Mouse (Mus musculus): Measurements from ENCODE around the gene Cdkl1. TPM values are rescaled to one million over a fixed set of nuclear protein-coding genes. Genes with fewer than 3 reads are reported as not detected.

The Cdkl1 gene
- total RNA-seq, 2 experiments from 2014 or later = 4.9 to 5.9 TPM

DNA sequence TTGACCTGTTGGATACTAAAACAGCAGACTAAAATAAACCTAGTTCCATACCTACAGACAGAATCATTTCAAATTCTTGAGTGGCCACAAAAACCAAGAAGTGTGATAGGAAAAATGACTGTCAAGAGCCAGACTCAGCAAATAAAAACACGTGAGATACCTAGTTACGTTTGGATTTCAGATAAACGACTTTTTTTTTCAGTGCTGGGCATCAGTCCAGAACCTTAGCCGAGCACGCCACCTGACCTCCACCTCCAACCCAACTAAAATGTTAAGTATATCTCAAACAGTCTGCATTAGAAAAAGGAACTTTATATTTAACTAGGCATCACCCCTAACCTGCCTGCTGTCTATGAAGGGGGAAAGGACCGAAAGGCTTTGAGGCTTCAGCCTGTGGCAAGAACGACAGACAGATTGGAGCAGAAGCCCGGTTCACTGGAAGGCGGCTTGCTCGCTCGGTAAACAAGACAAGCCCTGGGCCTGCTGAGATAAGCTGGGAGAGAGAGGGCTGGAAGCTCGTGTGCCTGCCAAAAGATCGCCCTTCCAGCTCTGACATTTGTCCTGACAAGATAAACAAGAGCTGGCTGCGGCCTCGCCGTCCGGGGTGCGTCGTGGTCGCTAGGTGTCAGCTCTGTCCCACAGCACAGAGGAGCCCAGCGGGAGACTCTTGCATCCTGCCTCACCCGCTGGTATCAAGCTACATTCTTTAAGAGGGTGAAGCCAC lies 33.5 kb downstream of the Cdkl1 start:
- peak; percentile 70 for DNase-seq (ENCODE audit: low spot score)
- intact Hi-C loops (cut with DNase I) = loop anchor here (2.0 to 5.0 kb wide), 3 partner anchors 70 to 305 kb away; partner anchors contain the start of genes Atl1 and Map4k5

DNA sequence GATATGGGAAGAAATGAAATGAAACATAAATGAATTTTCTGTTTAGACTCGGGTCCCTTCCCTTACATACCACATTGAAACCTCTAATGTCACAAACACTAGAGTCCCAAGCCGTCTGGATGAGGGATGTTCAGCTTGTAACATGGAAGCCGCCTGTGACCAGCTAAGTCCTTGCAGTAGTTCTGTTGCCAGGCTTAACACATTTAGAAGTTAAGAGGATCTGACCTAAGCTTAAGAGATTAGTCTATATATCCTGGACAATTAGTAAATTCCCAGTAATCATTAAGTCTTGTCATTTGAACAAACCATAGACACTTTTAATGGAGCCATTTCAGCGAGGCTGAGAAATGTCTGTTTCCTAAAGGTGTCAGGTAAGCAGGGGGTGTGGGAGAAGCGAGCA lies 35.1 kb downstream of the Cdkl1 start:
- intact Hi-C loops (cut with DNase I) = loop anchor here (2.0 to 5.0 kb wide), 3 partner anchors 71 to 307 kb away; partner anchors contain the start of genes Atl1 and Map4k5
- DNase-seq (ENCODE audit: low spot score) = no peak

DNA sequence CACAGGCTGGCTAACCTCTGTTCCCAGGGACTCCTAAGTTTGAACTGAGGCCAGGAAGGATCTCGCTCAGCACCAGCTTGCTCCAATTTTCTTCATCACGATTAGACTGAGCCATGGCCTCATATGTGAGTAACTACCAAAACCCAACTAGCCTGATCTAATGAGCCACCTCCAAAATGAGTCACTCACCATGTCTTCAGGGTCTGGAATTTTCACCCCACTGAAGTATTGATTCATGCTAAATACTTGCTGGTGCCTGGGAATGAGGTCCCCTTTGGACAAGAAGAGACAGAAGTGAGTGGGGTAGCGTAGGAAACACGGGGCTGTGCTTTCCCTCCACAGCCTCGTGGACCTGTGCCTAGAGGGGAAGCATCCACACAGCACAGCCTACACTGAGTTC lies 37.1 kb downstream of the Cdkl1 start:
- intact Hi-C loops (cut with DNase I) = no loop called here
- no peak for DNase-seq (ENCODE audit: low spot score)

DNA sequence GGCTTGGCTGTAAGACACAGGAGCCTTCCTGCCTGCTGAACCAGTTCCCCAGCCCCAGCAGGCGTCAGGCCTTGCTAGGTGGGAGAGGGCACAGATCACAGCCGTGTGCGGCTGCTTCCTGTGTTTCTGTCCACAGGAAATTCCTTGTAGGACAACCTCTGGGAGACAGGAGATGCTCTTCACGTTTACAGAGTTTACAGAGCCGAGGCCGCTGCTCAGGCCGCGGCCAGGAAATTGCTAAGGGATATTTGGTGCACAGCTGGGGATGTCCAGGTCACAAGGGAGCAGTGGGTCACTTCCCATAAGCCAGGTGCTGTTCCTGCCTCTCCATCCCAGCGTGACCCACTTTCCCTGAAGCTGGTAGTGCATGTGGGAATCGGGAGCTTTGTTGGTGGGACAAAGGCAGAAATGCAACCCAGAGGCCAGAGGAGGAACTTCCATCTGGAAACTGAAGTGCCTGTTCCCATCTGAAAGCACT lies 39.2 kb downstream of the Cdkl1 start:
- intact Hi-C loops (cut with DNase I) = no loop called here

DNA sequence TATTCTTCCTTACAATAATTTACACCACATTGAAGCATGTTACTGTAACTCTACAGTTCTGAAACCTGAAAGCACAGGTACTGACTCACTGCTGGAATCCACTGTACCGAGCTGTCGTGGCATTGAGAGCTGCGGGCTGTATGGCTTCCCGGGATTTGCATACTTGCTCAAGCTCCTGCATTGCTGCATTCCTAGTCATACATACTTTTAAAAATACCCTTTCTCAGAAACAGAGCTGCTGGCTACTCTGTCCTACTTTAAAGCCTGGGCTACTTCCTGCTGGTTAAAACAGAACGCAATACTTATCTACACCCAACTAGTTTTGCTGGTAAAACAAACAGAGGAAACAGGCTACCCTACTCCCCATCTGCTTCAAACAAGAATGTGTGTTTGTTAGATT lies 46.9 kb downstream of the Cdkl1 start:
- intact Hi-C loops (cut with DNase I) = no loop called here

More for the DNA sequence above, 39.2 kb downstream of the Cdkl1 start:
- peak; percentile 26 for DNase-seq (ENCODE audit: low spot score)

DNA sequence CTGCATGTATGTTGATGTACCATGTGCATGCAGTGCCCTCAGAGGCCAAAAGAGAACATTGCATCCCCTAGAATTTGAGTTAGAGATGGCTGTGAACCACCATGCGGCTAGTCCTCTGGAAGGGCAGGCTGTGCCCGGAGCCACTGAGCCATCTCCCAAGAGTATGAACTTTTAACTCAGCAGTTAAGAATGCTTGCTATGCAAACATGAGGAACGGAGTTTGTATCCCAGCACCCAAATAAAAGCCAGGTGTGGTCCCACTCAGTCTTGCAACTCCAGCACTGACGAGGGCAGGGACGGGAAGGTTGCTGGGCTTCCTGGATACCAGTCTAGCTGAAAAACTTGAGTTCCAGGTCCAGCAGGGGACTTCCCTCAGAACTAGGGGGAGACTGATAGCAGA lies 49.1 kb downstream of the Cdkl1 start:
- DNase-seq (ENCODE audit: low spot score) = no peak
- intact Hi-C loops (cut with DNase I) = no loop called here

More for the DNA sequence above, 46.9 kb downstream of the Cdkl1 start:
- no peak for DNase-seq (ENCODE audit: low spot score)

DNA sequence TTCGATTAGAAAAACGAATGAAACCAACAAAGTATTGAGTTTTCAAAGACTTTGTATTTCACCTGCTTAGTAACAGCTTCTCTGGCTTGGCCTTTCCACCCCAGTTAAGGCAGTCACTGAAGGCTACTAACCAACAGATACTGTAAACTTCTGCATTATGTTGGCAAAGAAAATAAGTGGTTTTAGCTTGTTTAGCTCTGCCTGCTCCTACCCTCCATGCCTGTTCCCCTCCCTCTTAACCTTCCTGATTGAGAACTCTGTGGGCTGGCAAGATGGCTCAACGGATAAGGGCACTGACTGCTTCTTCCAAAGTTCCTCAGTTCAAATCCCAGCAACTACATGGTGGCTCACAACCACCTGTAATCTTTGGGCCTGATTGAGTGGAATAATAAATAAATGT lies 57.1 kb downstream of the Cdkl1 start:
- intact Hi-C loops (cut with DNase I) = loop anchor here (1.0 to 5.0 kb wide), 3 partner anchors 68 to 189 kb away; partner anchors contain the start of genes Atl1 and Map4k5
- DNase-seq (ENCODE audit: low spot score) = no peak

DNA sequence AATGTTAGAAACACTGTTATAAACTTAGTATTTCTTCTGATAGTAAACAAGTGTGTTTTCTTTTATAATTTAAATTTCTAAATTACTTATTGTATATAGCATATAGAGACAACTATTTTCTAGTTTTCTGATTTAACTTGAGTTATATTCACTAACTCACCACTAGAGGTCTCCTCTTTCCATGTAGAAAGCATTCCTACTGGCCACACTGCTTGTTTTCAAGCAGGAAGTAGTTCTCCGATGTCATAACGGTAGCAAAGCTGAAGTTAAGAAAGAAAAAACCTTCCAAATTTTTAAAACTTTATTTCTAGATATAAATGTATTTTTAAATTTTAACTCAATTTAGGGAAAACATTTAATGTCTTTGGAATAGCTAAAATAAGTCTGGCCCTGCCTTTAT lies 57.5 kb downstream of the Cdkl1 start:
- DNase-seq (ENCODE audit: low spot score) = no peak
- intact Hi-C loops (cut with DNase I) = loop anchor here (1.0 to 5.0 kb wide), 3 partner anchors 69 to 190 kb away; partner anchors contain the start of genes Atl1 and Map4k5

DNA sequence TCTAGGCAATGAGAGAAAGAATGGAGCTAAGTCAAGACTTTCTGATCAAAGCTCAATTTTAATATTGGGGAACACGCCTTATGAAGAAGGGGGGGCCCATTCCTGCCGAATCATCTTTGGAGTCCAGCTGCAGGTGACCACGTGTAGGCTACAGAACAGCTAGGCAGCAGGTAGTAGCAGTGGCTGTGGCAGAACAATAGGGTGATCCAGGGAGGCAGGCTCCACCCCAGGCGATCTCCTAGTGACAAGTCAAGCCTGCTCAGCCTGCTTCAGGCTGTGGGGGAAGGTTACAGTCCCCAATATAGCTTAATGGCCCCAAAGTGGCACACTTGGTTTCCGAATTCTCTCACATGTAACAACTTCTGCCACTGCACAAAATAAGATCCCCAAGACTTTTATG lies 58.8 kb downstream of the Cdkl1 start:
- DNase-seq (ENCODE audit: low spot score) = no peak
- intact Hi-C loops (cut with DNase I) = loop anchor here (2.0 to 5.0 kb wide), 2 partner anchors 70 to 161 kb away; partner anchors contain the start of genes Atl1 and Map4k5

DNA sequence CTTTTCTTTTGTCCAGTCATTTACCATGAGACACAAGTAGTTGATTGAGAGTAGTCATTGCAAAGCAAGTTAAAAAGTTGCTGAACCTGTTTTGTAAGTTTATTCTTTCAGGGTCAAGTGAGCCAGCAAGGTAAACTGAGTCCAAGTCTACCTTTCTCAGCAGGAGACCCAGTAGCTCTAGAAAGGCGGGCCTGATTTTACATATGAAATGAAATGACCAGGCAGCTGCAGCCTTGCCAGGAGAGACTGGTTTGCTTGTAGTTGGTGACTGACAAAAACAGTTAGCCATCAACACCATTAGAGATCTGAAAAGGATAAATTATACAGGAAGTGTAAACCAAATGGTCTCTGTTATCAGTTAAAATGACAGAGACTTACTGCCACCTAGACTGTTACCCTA lies 60.8 kb downstream of the Cdkl1 start:
- intact Hi-C loops (cut with DNase I) = loop anchor here (5.0 kb wide), 1 partner anchor 72 kb away; no protein-coding TSS in a partner anchor

DNA sequence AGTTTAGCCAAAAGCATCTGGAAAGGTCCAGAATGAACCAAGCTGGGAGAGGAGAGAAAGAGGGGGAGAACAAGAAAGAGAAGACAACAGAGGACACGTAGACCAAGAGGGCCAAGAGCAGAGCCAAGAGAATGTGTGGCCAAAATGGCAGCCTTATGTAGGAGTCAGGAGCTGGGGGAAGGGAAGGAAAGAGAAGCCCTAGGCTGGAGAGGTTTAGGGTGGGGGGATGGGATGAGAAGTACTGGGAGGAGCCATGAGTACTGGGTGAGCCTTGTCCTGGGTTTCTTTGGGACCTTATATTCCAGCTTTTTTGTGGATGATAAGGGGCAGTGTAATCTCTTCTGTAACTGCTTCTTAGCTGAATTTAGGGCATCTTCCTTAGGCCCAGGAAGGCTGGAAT lies 61.8 kb downstream of the Cdkl1 start:
- intact Hi-C loops (cut with DNase I) = no loop called here
- DNase-seq (ENCODE audit: low spot score) = no peak

More for the DNA sequence above, 60.8 kb downstream of the Cdkl1 start:
- no peak for DNase-seq (ENCODE audit: low spot score)

DNA sequence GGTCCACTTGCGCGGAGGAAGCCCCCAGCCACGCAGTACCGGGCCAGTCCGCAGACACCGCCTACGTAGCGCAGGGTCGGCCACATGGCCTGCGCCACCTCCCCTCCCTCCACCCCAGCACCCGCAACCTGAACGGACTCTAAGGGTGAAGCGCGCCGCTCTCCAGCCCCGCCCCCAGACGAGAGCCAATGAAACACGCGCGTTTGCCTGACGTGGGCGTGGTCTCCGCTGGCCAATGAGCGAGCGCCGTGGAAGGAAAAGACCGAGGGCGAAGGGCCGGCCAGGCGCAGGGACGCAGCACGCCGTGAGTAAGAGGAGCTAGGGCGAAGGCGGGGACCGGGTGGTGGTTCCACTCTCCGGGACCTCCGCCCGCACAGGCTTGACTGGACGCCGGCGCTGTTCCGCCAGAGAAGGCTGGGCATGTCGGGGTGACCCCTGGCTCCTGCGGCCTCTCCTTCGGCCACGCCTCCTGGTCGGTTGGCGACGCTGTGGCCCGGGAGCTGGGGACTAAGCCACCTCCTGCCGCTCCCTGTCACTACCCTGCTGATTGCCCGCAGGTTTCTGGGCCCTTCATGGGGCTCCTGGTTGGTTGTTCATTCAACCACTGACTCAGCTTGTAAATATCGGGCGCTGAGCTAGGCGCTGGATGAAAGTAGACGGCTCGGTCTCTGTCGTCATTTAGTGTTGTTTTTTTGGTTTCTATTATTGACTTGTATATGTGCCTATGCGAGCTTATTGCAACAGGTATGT lies 66.2 kb downstream of the Cdkl1 start, which contains the start of the genes L2hgdh and Atp5s:
Gene L2hgdh (minus strand): TSS at position 163 of the 750 bp plus-strand sequence.
Gene Atp5s (plus strand): TSS at position 240 of the 750 bp plus-strand sequence.
- intact Hi-C loops (cut with DNase I) = no loop called here

DNA sequence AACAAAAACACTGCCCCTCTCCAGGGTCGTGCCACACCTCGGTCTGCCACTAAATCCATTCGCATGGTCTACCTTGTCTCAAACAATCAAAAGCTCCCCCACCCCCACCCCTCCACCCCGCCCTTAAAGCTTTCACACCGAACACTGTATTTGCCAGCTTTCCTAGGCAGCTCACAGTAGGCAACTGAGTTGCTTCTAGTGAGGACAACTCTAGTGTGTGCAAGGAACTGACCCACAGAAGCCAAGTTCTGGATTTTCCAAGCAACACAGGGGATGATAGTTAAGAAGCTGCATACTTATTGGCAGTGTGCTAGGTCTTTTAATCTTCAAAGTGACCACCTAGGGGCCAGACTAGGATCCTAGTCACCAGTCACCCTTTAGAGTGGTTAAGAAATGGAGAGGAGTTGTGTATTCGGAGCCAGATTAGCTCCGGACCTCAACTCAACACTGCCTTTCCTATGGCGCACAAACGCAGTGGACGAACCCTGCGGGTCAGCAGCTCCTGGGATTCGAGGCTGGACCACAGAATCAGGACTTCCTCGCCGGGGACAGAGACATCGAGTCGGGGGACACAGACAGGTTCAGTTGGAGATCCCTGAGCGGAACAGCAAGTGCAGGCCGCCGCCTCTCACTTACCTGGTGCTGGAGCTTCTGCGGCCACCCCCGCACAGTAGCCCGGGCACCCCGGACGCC lies 66.9 kb downstream of the Cdkl1 start:
- intact Hi-C loops (cut with DNase I) = no loop called here
- no peak for DNase-seq (ENCODE audit: low spot score)

More for the DNA sequence above, 66.2 kb downstream of the Cdkl1 start, which contains the start of the genes L2hgdh and Atp5s:
- peak; percentile 94 for DNase-seq (ENCODE audit: low spot score)

DNA sequence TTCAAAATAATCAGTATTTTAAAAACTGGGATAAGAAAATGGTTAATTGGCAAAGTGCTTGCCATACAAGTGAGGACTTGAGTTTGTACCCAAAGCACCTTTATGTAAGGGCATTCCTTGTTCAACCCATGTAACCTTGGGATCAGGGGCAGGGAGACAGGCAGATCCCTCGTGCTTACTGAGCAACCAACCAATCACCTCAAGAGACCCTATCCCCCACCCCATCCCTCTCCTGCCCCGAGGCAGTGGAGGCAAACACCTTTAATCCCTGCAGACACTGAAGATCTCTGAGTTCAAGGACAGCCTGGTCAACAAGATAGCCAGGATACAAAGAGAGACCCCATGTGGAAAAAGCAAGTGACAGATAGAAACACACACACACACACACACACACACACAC lies 67.7 kb downstream of the Cdkl1 start:
- no peak for DNase-seq (ENCODE audit: low spot score)
- intact Hi-C loops (cut with DNase I) = no loop called here

DNA sequence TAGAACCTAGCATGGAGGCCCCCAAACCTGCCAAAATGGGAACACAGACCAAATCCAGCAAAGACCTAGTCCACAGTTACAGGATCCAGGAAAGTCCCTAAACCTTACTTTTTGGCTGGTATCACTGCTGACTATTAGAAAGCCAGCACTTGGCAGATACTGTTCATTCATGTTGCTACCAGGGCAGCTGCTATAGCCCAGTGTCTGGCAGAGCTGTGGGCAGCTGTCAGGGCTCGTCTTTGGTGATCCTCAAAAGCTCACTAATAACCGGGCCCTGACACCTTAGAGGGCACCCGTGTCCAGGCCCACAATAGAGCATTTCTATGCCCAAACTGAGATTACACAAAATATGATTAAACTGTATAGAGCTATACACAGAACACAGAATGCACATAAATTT lies 68.2 kb downstream of the Cdkl1 start:
- intact Hi-C loops (cut with DNase I) = no loop called here
- no peak for DNase-seq (ENCODE audit: low spot score)

DNA sequence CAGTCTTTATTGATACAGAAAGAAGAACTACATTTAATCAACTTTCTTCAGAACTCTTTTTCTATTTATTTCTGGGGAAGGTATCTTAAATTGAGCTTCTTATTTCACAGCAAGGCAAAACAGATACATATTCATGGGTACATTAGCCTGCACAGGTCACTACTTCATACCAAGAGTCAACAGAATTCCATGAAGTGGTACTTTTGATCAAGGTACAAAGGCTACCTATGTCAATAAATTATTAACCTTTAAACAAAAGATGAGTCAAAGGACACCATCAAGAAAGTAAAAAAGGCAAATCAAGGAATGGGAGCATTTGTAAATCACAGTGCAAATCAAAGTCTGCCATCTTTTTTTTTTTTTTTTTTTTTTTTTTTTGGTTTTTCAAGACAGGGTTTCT lies 77.4 kb downstream of the Cdkl1 start:
- intact Hi-C loops (cut with DNase I) = no loop called here

DNA sequence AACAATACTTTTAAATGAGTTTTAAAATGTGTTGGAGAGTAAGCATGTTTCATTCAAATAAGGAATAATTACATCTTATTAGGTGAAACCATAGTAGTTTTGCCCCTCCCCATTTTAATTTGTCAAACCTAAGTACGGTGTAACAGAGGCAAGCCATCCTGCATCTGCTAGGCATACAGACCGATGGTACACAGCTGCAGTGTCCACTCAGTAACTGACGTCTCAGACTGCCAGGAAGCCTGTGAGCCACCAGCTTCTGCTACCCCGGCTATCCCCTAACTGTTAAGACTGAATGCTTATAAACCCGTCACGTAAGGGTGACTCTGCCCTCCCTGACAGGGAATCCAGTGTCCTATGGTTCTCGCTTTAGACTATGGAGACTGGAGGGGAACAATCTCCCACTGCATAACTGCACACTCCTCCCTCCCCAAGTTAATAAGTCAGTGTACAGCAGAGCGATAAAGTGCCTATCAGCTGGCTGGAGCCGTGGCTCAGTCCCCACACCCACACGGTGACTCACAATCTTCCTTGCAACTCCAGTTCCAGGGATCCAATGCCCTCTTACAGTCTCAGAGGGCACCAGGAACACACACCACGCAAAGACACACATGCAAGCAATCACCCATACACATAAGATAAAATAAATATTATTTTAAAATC lies 86.1 kb downstream of the Cdkl1 start:
- no peak for DNase-seq (ENCODE audit: low spot score)
- intact Hi-C loops (cut with DNase I) = no loop called here

More for the DNA sequence above, 77.4 kb downstream of the Cdkl1 start:
- DNase-seq (ENCODE audit: low spot score) = no peak

DNA sequence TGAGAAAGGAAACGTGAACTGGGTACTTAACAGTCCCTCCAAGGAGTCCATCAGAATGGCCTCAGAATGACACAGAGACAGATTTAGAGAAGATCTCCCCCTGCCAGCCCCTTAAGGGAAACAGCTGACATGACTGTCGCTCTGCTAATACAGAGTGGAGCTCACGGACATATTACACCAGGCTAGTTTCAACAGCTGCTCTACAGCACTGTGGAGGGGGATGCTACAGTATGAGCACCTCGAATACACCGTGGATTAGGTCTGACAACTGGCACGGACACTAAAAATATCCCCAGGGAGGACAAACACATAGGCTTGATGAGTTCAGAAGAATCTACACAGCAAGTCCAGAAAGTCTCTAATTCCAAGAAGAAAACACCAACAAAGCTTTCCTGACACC lies 92.7 kb downstream of the Cdkl1 start:
- DNase-seq (ENCODE audit: low spot score) = no peak
- intact Hi-C loops (cut with DNase I) = loop anchor here (5.0 kb wide), 3 partner anchors 56 to 116 kb away; partner anchors contain the start of gene Vcpkmt

Data from heart, postnatal 25 days (tissue).